Mouse (Mus musculus): ENCODE results near the gene Bcas3. TPM values are rescaled to one million over a fixed set of nuclear protein-coding genes. Genes with fewer than 3 reads are reported as not detected.

The Bcas3 gene
- polyA plus RNA-seq, 1 experiment, result 25.3 TPM

DNA sequence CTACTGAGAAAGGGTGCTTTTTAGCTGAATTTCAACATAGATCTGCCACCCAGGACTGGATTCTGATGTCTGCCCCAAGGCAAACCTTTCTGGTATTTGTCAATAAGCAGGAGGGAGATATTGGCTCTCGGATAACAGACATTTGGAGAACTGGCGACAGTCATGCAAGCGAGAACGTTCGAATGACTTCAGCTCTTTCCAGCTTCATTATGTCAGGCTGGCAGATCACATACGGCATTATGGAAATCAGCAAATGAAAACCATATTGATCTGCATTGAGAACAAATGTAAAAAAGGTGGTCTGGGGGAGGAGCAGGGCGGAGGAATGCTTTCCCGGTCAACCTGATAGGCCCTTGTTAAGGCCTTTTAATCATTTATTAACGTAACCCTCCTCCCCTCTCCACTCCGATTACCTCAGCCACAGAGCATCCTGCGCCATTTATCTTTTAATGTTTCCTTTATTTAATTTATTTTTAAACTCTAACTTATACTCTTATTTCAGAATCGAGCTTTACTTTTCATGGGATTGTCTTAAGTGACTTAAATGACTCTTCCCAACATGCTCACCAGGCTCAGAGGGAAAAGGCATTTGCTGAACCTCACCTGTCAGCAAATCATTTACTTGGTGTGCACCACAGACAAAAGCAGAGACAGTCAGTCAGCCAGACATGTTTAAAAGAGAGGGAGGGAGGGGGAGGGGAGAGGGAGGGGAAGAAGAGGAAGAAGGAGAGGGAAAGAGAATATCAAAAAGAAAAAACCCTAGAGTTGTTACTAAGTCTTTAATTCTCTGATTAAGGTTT, 285.9 kb downstream of the Bcas3 start:
- Histone ChIP-seq H3K27ac (ENCODE audit: insufficient read depth, low read length) (no peak overlapping the region), H3K4me3 (ENCODE audit: extremely low read depth, insufficient read depth, insufficient read length) (no peak overlapping the region), H3K36me3 (ENCODE audit: control insufficient read depth, insufficient read depth, low read length) (no peaks in the 10 kb centered on the region), H3K27me3 (ENCODE audit: control insufficient read depth, insufficient read depth, low read length) (no peaks in the 10 kb centered on the region), H3K4me1 (ENCODE audit: control insufficient read depth, insufficient read depth, insufficient read length) (no peaks in the 10 kb centered on the region)
- WGBS, result 95% methylated on average over 12 of the region's 12 CpGs
- no peak for DNase-seq (ENCODE audit: low read depth in 1 of 2, low spot score in 2 of 2)
- no peak for TF ChIP-seq CTCF (IDR thresholded peaks at IDR 0.05; ENCODE audit: extremely low read depth, insufficient read depth, insufficient read length, insufficient replicate concordance)
- TF ChIP-seq POLR2A (IDR thresholded peaks at IDR 0.05; ENCODE audit: low read depth, low read length), result no peak

DNA sequence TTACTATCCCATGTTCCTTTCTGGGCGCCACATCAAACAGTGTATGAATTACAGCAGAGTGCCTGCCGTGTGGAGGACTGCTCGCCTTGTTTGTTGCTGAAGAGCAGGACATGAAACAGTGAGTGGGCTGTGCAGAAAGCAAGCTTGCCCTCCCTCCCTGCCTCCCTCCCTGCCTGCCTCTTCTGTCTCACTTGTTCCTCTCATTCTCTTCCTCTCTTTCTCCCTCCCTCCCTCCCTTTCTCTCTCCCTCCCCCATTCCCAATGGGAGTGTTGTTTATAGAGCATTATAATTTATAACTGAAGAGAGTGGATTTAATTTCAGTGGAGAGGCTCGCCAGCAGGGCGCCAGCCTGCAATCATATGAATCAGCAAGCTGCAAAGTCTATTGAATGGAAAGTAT, 287.7 kb downstream of the Bcas3 start:
- Histone ChIP-seq H3K27ac (ENCODE audit: insufficient read depth, low read length) (no peak overlapping the region), H3K4me3 (ENCODE audit: extremely low read depth, insufficient read depth, insufficient read length) (no peak overlapping the region), H3K27me3 (ENCODE audit: control insufficient read depth, insufficient read depth, low read length) (no peaks in the 10 kb centered on the region), H3K4me1 (ENCODE audit: control insufficient read depth, insufficient read depth, insufficient read length) (no peaks in the 10 kb centered on the region), H3K36me3 (ENCODE audit: control insufficient read depth, insufficient read depth, low read length) (no peaks in the 10 kb centered on the region)
- 75% methylated on average over 5 of the region's 5 CpGs for WGBS
- TF ChIP-seq CTCF (IDR thresholded peaks at IDR 0.05; ENCODE audit: extremely low read depth, insufficient read depth, insufficient read length, insufficient replicate concordance), result no peak
- no peak for DNase-seq (ENCODE audit: low read depth in 1 of 2, low spot score in 2 of 2)

GRCm38 (mm10) chr11:85641486-85641885, 288.5 kb downstream of the Bcas3 start:
- no peak for DNase-seq (ENCODE audit: low read depth in 1 of 2, low spot score in 2 of 2)
- H3K27me3 ChIP-seq (ENCODE audit: control insufficient read depth, insufficient read depth, low read length), result no peaks in the 10 kb centered on the region
- WGBS, result 95% methylated on average over 4 of the region's 4 CpGs

DNA sequence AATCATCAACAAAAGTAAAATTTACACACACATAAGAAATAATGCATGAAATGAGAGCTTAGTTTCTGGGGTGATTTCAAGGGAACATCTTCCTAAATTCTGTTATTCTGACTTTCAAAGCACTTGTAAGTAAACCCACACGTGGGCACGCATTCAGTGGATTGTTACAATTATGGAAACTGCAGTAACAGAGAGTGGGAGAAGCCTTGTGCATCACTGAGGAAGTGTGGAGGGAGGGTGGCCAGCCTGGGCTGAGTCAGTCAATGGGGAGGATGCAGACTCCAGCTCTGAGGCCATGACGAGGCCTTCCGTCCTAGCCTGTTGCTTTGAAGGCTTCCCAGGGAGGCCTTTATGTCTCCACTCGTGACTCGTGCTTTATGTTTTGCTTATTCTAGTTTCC, 289.6 kb downstream of the Bcas3 start:
- H3K27me3 ChIP-seq (ENCODE audit: control insufficient read depth, insufficient read depth, low read length), result no peaks in the 10 kb centered on the region
- H3K27ac ChIP-seq (ENCODE audit: insufficient read depth, low read length), result no peak overlapping the region
- DNase-seq (ENCODE audit: low read depth in 1 of 2, low spot score in 2 of 2), result no peak
- H3K4me3 ChIP-seq (ENCODE audit: extremely low read depth, insufficient read depth, insufficient read length), result no peak overlapping the region
- 88% methylated on average over 6 of the region's 6 CpGs for WGBS
- no peaks in the 10 kb centered on the region for H3K4me1 ChIP-seq (ENCODE audit: control insufficient read depth, insufficient read depth, insufficient read length)
- no peaks in the 10 kb centered on the region for H3K36me3 ChIP-seq (ENCODE audit: control insufficient read depth, insufficient read depth, low read length)
- TF ChIP-seq POLR2A (IDR thresholded peaks at IDR 0.05; ENCODE audit: low read depth, low read length), result no peak
- TF ChIP-seq CTCF (IDR thresholded peaks at IDR 0.05; ENCODE audit: extremely low read depth, insufficient read depth, insufficient read length, insufficient replicate concordance), result no peak

More at GRCm38 (mm10) chr11:85641486-85641885, 288.5 kb downstream of the Bcas3 start:
- H3K4me1 ChIP-seq (ENCODE audit: control insufficient read depth, insufficient read depth, insufficient read length), result no peaks in the 10 kb centered on the region
- H3K36me3 ChIP-seq (ENCODE audit: control insufficient read depth, insufficient read depth, low read length), result no peaks in the 10 kb centered on the region
- no peak overlapping the region for H3K4me3 ChIP-seq (ENCODE audit: extremely low read depth, insufficient read depth, insufficient read length)
- no peak for TF ChIP-seq CTCF (IDR thresholded peaks at IDR 0.05; ENCODE audit: extremely low read depth, insufficient read depth, insufficient read length, insufficient replicate concordance)
- TF ChIP-seq POLR2A (IDR thresholded peaks at IDR 0.05; ENCODE audit: low read depth, low read length), result no peak
- H3K27ac ChIP-seq (ENCODE audit: insufficient read depth, low read length), result no peak overlapping the region

DNA sequence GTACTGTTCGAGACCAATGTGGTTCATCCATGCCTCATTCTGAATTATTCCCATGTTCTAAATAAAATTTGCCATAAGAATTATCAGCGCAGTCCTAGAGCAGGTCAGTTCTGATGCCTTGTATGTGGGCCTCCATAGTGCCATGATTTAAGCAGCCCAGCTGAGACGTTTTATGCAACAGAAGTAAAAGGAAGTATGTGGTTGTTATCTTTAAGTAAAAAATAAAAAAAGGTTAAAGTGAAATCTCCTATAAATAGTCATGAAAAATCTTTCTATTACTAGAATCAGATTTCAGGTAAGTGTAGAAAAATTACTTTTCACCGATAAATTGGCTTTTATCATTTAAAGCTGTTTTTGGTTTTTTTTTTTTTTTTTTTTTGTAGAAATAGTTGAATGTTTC, 290.1 kb downstream of the Bcas3 start:
- no peaks in the 10 kb centered on the region for H3K4me1 ChIP-seq (ENCODE audit: control insufficient read depth, insufficient read depth, insufficient read length)
- no peaks in the 10 kb centered on the region for H3K36me3 ChIP-seq (ENCODE audit: control insufficient read depth, insufficient read depth, low read length)
- H3K27ac ChIP-seq (ENCODE audit: insufficient read depth, low read length), result no peak overlapping the region
- no peak for DNase-seq (ENCODE audit: low read depth in 1 of 2, low spot score in 2 of 2)
- no peak overlapping the region for H3K4me3 ChIP-seq (ENCODE audit: extremely low read depth, insufficient read depth, insufficient read length)
- WGBS, result 81% methylated on average over 4 of the region's 4 CpGs
- TF ChIP-seq POLR2A (IDR thresholded peaks at IDR 0.05; ENCODE audit: low read depth, low read length) (no peak), CTCF (IDR thresholded peaks at IDR 0.05; ENCODE audit: extremely low read depth, insufficient read depth, insufficient read length, insufficient replicate concordance) (no peak)
- H3K27me3 ChIP-seq (ENCODE audit: control insufficient read depth, insufficient read depth, low read length), result no peaks in the 10 kb centered on the region

GRCm38 (mm10) chr11:85643479-85644000, 290.6 kb downstream of the Bcas3 start:
- H3K4me3 ChIP-seq (ENCODE audit: extremely low read depth, insufficient read depth, insufficient read length), result no peak overlapping the region
- no peaks in the 10 kb centered on the region for H3K36me3 ChIP-seq (ENCODE audit: control insufficient read depth, insufficient read depth, low read length)
- TF ChIP-seq POLR2A (IDR thresholded peaks at IDR 0.05; ENCODE audit: low read depth, low read length) (no peak), CTCF (IDR thresholded peaks at IDR 0.05; ENCODE audit: extremely low read depth, insufficient read depth, insufficient read length, insufficient replicate concordance) (no peak)
- WGBS, result 88% methylated on average over 10 of the region's 10 CpGs
- no peak for DNase-seq (ENCODE audit: low read depth in 1 of 2, low spot score in 2 of 2)
- H3K4me1 ChIP-seq (ENCODE audit: control insufficient read depth, insufficient read depth, insufficient read length), result no peaks in the 10 kb centered on the region
- H3K27me3 ChIP-seq (ENCODE audit: control insufficient read depth, insufficient read depth, low read length), result no peaks in the 10 kb centered on the region
- no peak overlapping the region for H3K27ac ChIP-seq (ENCODE audit: insufficient read depth, low read length)
